Mouse (Mus musculus): Measurements from ENCODE around the gene Mmp2.
"Not testable (repeated sequence)": the region's sequence is repeated elsewhere in the genome, so short reads cannot be mapped to it uniquely, and the experiment has no call there.

Gene Mmp2

GRCm38 (mm10) chr8:92839161-92839560 is 12.1 kb downstream of the Mmp2 start:
- no peak for DNase-seq (ENCODE audit: low spot score)

GRCm38 (mm10) chr8:92839876-92840275 is 12.8 kb downstream of the Mmp2 start:
- no peak for DNase-seq (ENCODE audit: low spot score)

DNA sequence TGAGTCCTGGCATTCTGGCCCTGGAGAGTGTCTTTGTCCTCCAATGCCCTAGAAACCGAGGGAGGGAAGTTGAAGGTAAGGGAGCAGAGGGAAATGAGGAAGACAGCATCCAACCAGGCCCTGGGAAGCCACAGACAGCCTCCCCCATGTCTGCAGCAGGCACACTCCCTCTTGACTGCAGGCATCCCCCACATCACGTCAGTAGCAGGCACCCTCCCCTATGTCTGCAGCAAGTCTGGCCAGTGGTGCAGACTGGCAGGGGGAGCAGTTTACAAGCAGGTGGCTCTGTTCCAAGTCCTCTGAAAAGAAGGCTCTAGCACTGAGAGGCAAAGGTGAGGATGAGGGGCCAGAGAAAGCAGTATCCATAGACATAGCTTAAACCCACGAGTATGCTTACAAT is 19.6 kb downstream of the Mmp2 start:
- no peak for DNase-seq (ENCODE audit: low spot score)

- no peak for DNase-seq (ENCODE audit: low spot score)
Measured at GRCm38 (mm10) chr8:92847299-92847698, 20.2 kb downstream of the Mmp2 start.

GRCm38 (mm10) chr8:92849261-92849660 is 22.2 kb downstream of the Mmp2 start:
- no peak for DNase-seq (ENCODE audit: low spot score)

- DNase-seq (ENCODE audit: low spot score) = peak; percentile 85
Measured at GRCm38 (mm10) chr8:92850239-92850638, 23.1 kb downstream of the Mmp2 start.

GRCm38 (mm10) chr8:92851381-92851780 is 24.3 kb downstream of the Mmp2 start:
- DNase-seq (ENCODE audit: low spot score) = no peak

DNA sequence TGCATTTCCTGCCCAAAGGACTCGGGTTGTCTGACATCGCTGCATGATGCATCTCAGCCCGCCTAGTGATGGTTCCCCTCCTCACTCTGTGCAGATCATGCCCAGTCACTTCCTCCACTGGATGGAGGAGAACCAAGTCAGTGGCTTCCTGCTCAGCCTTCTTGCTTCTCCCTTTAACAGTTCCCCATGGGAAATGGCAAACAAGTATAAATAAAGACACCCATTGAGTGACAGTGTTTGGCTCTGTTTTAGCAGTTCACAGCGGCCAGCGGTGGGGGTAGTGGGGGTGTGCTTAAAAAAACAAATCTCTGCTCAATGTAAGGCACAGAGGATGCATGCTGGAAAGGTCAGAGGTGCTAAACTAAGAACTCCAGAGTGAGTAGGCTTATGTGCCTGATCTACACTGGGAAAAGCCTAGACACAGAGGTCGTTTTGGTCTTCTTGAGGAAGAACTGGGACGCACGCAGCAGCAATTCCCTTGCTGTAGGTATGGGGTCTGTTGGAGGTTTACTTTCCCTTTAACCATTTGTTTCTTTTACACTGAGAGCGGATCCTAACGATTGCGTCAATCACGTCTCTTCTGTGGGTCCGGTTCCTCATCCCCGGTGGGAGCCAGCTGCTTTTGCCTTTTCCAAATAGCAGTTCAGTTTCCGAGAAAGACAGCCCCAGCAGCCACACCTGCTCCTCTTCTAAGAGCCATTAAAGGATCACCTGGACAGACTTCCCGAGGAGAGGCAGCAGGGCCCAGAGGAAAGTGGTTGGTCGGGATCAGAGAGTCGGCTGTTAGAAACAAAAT is 26.3 kb downstream of the Mmp2 start:
- DNase-seq (ENCODE audit: low spot score) = peak; percentile 23

GRCm38 (mm10) chr8:92854673-92855072 is 27.6 kb downstream of the Mmp2 start:
- DNase-seq (ENCODE audit: low spot score) = no peak

- DNase-seq (ENCODE audit: low spot score) = peak; percentile 84
Measured at GRCm38 (mm10) chr8:92855171-92855894, 28.2 kb downstream of the Mmp2 start, which contains the start of gene Lpcat2. Gene Lpcat2, plus strand, starts transcription at chr8:92855339.

DNA sequence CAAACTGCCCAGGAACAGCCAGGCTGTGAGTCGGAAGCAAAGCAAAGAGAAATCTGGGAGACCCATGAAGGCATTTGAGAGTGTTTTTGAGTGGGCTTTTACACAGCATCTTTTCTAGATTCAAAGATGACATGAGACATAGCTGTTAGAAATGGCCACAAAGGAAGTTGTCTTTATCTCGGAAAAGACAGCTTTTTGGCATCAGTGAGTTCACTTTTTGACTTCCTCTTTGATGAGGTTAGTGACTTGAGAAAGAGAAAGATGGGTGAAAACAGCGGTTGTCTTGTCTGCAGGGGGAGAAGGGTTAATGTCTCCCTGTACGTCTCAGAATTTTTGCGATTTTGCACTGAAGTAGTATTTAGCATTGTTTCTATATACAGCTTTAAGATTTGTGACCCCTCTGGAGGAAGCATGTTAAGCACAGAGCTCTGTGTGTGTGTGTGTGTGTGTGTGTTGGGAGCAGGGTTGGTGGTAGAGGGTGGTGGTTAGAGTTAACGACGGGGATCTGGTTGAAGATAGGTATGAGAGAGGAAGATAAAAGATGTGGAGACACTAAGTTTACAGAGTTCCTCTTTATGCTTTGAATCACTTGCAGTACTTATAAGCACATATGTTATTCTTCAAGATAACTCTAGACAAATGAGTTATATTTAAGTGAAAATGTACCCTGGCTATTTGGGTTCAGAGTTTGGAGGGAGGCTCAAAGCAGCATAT is 29.3 kb downstream of the Mmp2 start:
- no peak for DNase-seq (ENCODE audit: low spot score)

GRCm38 (mm10) chr8:92858475-92859182 is 31.5 kb downstream of the Mmp2 start:
- no peak for DNase-seq (ENCODE audit: low spot score)

- no peak for DNase-seq (ENCODE audit: low spot score)
Measured at GRCm38 (mm10) chr8:92861977-92862376, 34.9 kb downstream of the Mmp2 start.

DNA sequence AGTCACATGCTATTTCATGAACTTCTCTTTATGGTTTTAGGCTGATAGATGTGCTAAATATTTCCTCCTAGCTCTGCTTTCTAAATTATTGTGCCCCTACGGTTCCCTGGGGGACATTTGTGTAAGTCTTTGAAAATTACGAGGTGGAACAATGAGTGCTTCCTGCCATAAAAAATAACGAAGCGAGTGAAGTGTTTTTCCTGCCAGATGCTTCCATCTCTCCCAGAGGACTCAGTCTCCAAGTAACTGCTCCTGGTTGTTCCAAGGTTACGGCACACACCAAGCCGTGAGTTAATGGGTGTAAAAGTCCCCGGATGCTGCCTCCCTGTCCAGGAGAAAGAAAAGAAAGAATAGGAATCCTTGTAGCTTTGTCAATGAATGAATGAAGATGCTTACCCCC is 43.2 kb downstream of the Mmp2 start:
- DNase-seq (ENCODE audit: low spot score) = no peak

DNA sequence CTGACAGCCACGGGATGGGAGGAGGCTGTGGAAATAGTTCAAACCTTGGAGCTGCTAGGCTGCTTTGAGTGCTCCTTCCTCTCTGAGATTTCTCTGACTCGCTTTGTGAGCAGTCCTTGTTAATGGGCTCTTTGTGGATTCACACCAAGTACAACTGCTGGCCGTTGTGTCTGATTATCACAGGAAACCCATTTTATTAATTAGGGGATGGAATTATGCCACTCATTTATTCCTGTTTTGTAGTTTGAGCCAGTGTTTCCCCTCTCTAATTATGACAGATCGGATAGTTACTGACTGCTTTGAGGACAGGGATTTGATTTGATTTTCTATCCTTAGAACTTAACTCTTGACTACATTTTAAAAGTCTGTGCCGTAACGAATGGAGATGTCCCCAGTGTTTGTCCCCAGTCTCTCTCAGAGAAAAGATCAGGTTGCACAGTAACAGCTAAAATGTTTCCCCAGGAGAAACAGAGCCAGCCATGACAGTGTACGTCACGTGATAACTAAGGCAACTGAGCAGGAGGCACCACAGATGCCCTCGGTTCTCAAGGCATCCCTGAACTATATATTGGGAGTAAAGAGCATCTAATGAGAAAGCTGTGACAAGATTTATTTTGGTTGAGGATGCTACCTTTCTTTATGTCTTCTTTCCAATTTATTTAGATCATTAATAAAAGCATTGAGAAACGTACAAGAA is 45.1 kb downstream of the Mmp2 start:
- DNase-seq (ENCODE audit: low spot score) = no peak

- DNase-seq (ENCODE audit: low spot score) = peak; percentile 32
Measured at GRCm38 (mm10) chr8:92875795-92876194, 48.7 kb downstream of the Mmp2 start.

- DNase-seq (ENCODE audit: low spot score) = no peak
Measured at GRCm38 (mm10) chr8:92881247-92881646, 54.2 kb downstream of the Mmp2 start.

DNA sequence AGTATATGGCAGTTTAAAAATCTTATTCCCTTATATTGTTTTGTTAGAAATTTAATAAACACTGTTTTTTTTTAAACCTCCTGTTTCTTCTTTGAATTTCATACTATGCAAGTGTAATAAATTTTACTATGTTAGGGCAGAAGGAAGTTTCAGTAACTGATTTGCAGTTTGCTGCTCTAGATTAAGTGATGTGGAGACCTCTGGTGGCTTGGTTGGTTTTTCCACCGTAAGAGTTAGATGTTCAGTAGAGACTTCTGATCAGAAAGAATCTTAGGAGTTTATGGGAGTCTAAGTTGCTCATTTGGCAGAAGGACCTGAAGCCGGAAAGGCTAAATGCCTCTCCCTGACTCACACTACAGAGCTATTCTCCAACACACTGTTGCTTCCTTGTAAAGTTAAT is 56.7 kb downstream of the Mmp2 start:
- peak; percentile 29 for DNase-seq (ENCODE audit: low spot score)

DNA sequence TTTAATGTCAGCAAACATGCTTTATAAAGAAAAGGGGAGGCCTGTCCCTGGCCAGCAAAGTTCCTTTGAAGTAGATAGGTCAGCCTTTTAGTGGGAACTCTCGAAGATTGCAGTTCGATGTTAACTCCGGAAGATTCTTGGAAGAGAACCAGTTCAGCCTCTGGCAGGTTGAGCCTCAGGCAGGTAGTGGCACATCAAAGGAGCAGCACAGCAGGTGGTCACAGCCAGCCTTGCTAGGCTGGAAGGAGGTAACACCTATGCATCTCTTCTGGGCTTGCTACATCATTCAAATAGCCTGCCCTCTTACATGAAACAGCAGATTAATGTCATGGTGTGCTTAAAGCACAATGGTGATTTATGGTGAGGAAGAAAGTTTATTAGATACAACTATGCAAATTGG is 65.1 kb downstream of the Mmp2 start:
- DNase-seq (ENCODE audit: low spot score) = not testable (repeated sequence)

- no peak for DNase-seq (ENCODE audit: low spot score)
Measured at GRCm38 (mm10) chr8:92893870-92894269, 66.8 kb downstream of the Mmp2 start.

GRCm38 (mm10) chr8:92895053-92895452 is 68.0 kb downstream of the Mmp2 start:
- DNase-seq (ENCODE audit: low spot score) = no peak
